Mouse (Mus musculus) midbrain, embryonic 16.5 days (tissue): ENCODE data around the gene Ptpn14. TPM values are rescaled to one million over a fixed set of nuclear protein-coding genes. Genes with fewer than 3 reads are reported as not detected.
A peak's percentile ranks its signal among the peaks of the same experiment; 100 is the strongest.

Experiments used
- ATAC-seq: fragments of 200-750 bp; cut with Nextera tagmentation; 2 replicates; pipeline ENCODE4 v1.8.0; 2017; ENCODE audit warnings: moderate TSS enrichment
- H3K27ac ChIP-seq: fragments of 300-500 bp; sonication (generic); 2 replicates; pipeline ENCODE4 v1.5.1; 2014; ENCODE audit warnings: mild to moderate bottlenecking, low read length, mixed read lengths
- H3K27me3 ChIP-seq: fragments of 300-500 bp; sonication (generic); 2 replicates; pipeline ENCODE4 v1.6.1; 2014; ENCODE audit warnings: low read depth, low read length, mixed read lengths; ENCODE audit not compliant: control insufficient read depth, insufficient read depth
- H3K36me3 ChIP-seq: fragments of 300-500 bp; sonication (generic); 2 replicates; pipeline ENCODE4 v1.6.1; 2014; ENCODE audit warnings: mild to moderate bottlenecking, low read length, moderate library complexity, mixed read lengths; ENCODE audit not compliant: control insufficient read depth, insufficient read depth
- H3K4me1 ChIP-seq: fragments of 300-500 bp; sonication (generic); 2 replicates; pipeline ENCODE4 v1.6.1; 2014; ENCODE audit warnings: mild to moderate bottlenecking, low read length, mixed read lengths; ENCODE audit not compliant: control insufficient read depth, insufficient read depth
- H3K4me2 ChIP-seq: fragments of 300-500 bp; sonication (generic); 2 replicates; pipeline ENCODE4 v1.6.1; 2014; ENCODE audit warnings: mild to moderate bottlenecking, low read length, mixed read lengths
- H3K4me3 ChIP-seq: fragments of 300-500 bp; sonication (generic); 2 replicates; pipeline ENCODE4 v1.5.1; 2014; ENCODE audit warnings: low read depth, mild to moderate bottlenecking, low read length, moderate library complexity, mixed read lengths
- H3K9ac ChIP-seq: fragments of 300-500 bp; sonication (generic); 2 replicates; pipeline ENCODE4 v1.6.1; 2014; ENCODE audit warnings: low read depth, low read length, mixed read lengths
- H3K9me3 ChIP-seq: fragments of 300-500 bp; sonication (generic); replicated peaks from 2 replicates; pipeline ENCODE4 v1.6.1; 2014; ENCODE audit warnings: mild to moderate bottlenecking, low read length, mixed read lengths; ENCODE audit not compliant: control insufficient read depth, poor library complexity, severe bottlenecking
- WGBS: fragments of 180-500 bp; shearing (Covaris S2); extraction: QIAGEN DNeasy Blood & Tissue Kit; methylation state at CpG from one replicate; pipeline ENCODE4 v1.1.7; 2014; 5-methylcytosine and 5-hydroxymethylcytosine counted together
- polyA plus RNA-seq: library from polyadenylated mRNA; unstranded; fragments of >200 nt; fragmentation: Nextera tagmentation; extraction: Ambion mirVana; gene quantifications from 2 replicates; pipeline ENCODE4 v1.2.1, GENCODE M21; 2015

Gene Ptpn14
- polyA plus RNA-seq, 1 experiment from 2014 or later = 1.0 TPM

DNA sequence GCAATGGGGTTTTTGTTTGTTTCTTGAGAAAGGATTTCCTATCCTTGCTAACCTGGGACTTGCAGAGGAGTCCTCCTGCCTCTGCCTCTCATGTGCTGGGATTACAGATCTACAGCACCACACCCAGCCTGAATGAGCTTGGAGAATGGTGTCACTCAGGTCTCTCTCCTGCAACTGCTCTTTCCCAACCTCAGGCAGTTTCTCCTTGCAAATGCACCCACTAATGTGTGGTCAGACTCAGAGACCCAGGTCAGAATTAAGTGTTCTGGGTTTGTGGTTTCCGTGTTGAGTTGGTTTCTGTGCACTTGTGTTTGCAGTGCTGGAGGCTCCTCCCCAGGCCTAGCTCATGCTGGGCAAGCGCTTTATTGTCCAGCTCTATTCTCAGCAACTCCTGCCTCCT is 33.7 kb upstream of the Ptpn14 start:
- Histone ChIP-seq H3K27me3 (no peaks in the 10 kb centered on the region), H3K4me3 (no peak overlapping the region), H3K27ac (no peak overlapping the region), H3K9me3 (no peaks in the 10 kb centered on the region), H3K4me1 (no peaks in the 10 kb centered on the region), H3K4me2 (no peak overlapping the region), H3K36me3 (no peaks in the 10 kb centered on the region), H3K9ac (no peak overlapping the region)
- no peak for ATAC-seq
- 94% methylated on average over 2 of the region's 2 CpGs for WGBS

DNA sequence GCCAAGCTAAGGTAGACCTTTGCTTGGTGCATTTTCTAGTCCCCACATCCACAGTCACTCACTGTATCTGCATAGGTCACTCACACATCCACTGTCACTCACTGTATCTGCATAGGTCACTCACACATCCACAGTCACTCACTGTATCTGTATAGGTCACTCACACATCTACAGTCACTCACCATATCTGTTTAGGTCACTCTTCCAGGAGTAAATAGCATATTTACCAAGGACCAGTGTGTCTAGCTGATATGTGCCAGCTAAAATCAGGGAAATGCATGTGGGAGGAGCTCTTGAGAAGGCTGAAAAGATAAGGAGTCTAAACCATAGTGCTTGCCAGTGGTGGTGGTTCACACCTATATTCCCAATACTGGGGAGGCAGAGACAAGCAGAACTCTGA is 32.7 kb upstream of the Ptpn14 start:
- Histone ChIP-seq H3K9me3 (no peaks in the 10 kb centered on the region), H3K36me3 (no peaks in the 10 kb centered on the region), H3K27me3 (peaks cover 2% of the 10 kb centered on the region; the same call in 1 of the 2 replicates), H3K4me1 (no peaks in the 10 kb centered on the region), H3K27ac (no peak overlapping the region), H3K9ac (no peak overlapping the region), H3K4me3 (no peak overlapping the region), H3K4me2 (no peak overlapping the region)
- no peak for ATAC-seq

DNA sequence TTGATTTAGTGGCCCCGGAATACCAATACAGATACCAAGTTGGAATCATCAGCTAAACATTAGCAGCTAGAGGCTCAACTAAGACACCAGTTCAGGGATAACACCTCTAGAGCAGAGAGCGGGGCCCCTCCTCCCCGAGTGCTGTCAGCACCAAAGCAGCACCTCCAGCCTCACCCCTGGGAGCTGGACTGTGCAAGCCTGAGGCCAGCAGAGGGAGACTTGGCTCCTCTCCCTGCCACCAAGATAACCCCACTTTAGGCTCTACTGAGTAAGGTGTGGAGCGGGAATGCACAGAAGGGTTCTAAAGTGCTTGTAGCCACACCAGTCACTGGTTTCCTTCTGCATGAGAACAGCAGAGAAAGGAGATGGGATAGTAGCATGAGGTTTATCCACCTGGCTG is 29.7 kb upstream of the Ptpn14 start:
- H3K4me3 ChIP-seq = no peak overlapping the region

DNA sequence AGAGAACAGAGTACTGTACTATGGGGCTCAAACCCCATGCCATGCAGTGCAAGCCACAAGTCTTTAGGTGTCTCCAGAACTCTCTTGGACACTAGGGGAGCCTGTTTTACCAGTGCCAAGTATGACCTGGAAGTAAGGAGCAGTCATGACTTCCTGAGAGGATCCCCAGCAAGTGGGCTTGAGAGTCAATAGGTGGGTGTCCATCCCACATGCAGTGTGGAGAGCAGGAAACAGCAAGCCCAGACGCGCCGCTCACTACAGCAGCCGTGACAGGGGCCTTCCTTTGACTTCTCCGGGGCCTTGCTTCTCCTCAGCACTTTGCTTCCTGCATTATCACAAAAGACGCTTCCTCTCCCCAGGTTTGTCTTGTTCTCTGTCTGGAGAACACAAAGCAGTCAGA is 27.9 kb upstream of the Ptpn14 start:
- H3K4me1 ChIP-seq = no peaks in the 10 kb centered on the region
- no peak overlapping the region for H3K4me3 ChIP-seq
- no peaks in the 10 kb centered on the region for H3K9me3 ChIP-seq
- H3K9ac ChIP-seq = no peak overlapping the region
- H3K36me3 ChIP-seq = no peaks in the 10 kb centered on the region
- H3K27ac ChIP-seq = no peak overlapping the region
- H3K27me3 ChIP-seq = peaks cover 3% of the 10 kb centered on the region; the same call in 1 of the 2 replicates
- 80% methylated on average over 6 of the region's 6 CpGs for WGBS
- no peak overlapping the region for H3K4me2 ChIP-seq
- no peak for ATAC-seq

More for the DNA sequence above, 29.7 kb upstream of the Ptpn14 start:
- Histone ChIP-seq H3K27me3 (peaks cover 3% of the 10 kb centered on the region; the same call in 1 of the 2 replicates), H3K27ac (no peak overlapping the region), H3K4me1 (no peaks in the 10 kb centered on the region), H3K9me3 (no peaks in the 10 kb centered on the region), H3K4me2 (no peak overlapping the region), H3K9ac (no peak overlapping the region), H3K36me3 (no peaks in the 10 kb centered on the region)
- WGBS = 69% methylated on average over 4 of the region's 4 CpGs
- ATAC-seq = no peak

DNA sequence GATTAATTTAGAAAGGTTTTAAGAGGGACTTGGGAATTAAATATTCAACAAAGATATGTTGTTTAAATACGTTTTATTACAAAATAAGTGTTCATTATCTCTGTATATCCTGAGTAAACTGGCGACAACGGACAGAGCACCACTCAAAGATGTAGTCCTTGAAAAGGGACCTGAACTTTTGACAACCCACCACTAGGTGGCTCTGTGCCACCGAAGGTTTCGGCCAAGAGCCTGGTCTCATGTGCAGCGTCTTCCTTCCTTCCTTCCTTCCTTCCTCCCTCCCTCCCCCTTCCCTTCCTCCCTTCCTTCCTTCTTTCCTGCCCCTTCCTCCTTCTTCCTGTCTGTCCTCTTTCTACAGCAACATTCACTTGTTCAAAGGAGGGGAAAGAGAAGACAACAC is 27.1 kb upstream of the Ptpn14 start:
- 0 out of 2 replicates have a peak, but pooled peaks have one; percentile 51 for ATAC-seq
- 2% methylated on average over 6 of the region's 6 CpGs for WGBS

DNA sequence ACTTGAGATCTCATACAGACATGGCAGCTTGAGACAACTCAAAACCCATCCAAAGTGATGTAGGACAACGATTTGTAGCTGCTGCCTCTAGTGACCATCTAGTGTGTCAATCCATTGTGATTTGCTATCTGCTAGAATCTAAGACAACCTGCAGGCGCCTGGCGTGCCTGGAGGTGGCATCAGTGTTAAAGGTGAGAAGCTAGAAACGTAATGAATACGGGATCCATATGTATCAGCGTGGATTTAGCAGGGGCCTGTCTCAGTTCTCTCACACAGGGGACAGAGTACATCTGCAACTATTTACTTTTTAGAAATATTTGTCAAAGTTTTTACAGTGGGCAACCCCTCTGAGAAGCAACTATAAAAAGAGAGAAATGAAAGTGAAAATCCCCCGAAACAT is 24.9 kb upstream of the Ptpn14 start:
- Histone ChIP-seq H3K27me3 (peaks cover 3% of the 10 kb centered on the region; the same call in 1 of the 2 replicates), H3K9me3 (no peaks in the 10 kb centered on the region), H3K9ac (no peak overlapping the region), H3K36me3 (no peaks in the 10 kb centered on the region), H3K27ac (no peak overlapping the region), H3K4me2 (no peak overlapping the region), H3K4me1 (no peaks in the 10 kb centered on the region), H3K4me3 (no peak overlapping the region)
- no peak for ATAC-seq
- 46% methylated on average over 7 of the region's 7 CpGs for WGBS

More for the DNA sequence above, 27.1 kb upstream of the Ptpn14 start:
- no peak overlapping the region for H3K4me3 ChIP-seq
- peak overlapping the region; percentile 31; the same call in 1 of the 2 replicates for H3K4me2 ChIP-seq
- H3K27ac ChIP-seq = no peak overlapping the region
- H3K27me3 ChIP-seq = peaks cover 3% of the 10 kb centered on the region; the same call in 1 of the 2 replicates
- H3K9ac ChIP-seq = no peak overlapping the region
- H3K9me3 ChIP-seq = no peaks in the 10 kb centered on the region
- no peaks in the 10 kb centered on the region for H3K4me1 ChIP-seq
- H3K36me3 ChIP-seq = no peaks in the 10 kb centered on the region

DNA sequence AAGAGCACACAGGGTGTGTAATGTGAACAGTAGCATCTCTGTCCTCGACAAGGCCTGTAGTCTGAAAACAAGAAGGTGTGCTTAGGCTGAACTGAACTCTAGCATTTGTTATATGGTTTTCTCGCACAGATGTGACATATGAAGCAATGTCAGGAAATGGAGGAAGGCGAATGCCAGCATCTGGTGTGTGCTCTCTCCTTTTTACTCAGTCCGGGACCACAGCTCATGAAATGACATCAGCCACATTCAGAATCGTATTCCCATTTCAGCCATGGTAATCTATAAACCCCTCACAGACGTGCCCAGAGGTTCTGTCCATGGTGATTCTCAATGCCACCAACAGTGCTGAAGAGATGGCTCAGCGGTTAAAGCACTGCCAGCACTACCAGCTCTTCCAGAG is 24.5 kb upstream of the Ptpn14 start:
- no peak overlapping the region for H3K4me2 ChIP-seq
- WGBS = 77% methylated on average over 7 of the region's 7 CpGs
- H3K9ac ChIP-seq = no peak overlapping the region
- no peaks in the 10 kb centered on the region for H3K9me3 ChIP-seq
- no peak for ATAC-seq
- H3K4me3 ChIP-seq = no peak overlapping the region
- no peak overlapping the region for H3K27ac ChIP-seq
- H3K27me3 ChIP-seq = peaks cover 3% of the 10 kb centered on the region; the same call in 1 of the 2 replicates
- H3K4me1 ChIP-seq = no peaks in the 10 kb centered on the region
- no peaks in the 10 kb centered on the region for H3K36me3 ChIP-seq

DNA sequence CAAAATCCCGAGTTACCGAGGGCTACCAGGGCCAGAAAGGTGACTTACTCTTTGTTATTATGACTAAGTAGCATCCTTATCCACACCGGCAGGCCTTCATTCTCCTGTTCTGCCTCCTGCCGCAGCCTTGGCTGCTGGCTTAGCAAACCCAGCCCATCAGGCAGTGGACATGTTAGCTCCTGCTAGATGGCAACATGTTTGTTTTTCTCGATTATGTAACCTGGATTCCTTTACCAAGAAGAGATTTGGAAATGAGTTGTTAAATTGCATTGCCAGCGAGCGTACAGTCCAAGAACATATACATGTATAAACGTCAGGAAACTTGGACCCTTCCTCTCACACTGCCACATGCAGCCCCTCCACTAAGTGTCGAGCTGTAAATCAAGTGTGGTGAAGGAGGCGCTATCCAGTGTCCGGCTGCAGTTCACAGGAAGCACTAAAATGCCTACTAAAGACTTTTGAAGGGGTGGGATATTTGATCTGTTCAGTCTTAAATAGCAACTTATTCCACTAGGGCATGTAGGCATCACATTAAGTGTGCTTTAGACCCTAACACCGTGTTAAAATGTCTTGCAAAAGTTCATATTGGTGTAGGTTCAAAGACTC is 21.9 kb upstream of the Ptpn14 start:
- no peaks in the 10 kb centered on the region for H3K4me1 ChIP-seq
- 87% methylated on average over 12 of the region's 12 CpGs for WGBS
- no peaks in the 10 kb centered on the region for H3K36me3 ChIP-seq
- no peaks in the 10 kb centered on the region for H3K9me3 ChIP-seq
- no peak overlapping the region for H3K27ac ChIP-seq
- ATAC-seq = no peak
- no peak overlapping the region for H3K4me3 ChIP-seq
- H3K27me3 ChIP-seq = no peaks in the 10 kb centered on the region
- no peak overlapping the region for H3K9ac ChIP-seq
- H3K4me2 ChIP-seq = no peak overlapping the region

DNA sequence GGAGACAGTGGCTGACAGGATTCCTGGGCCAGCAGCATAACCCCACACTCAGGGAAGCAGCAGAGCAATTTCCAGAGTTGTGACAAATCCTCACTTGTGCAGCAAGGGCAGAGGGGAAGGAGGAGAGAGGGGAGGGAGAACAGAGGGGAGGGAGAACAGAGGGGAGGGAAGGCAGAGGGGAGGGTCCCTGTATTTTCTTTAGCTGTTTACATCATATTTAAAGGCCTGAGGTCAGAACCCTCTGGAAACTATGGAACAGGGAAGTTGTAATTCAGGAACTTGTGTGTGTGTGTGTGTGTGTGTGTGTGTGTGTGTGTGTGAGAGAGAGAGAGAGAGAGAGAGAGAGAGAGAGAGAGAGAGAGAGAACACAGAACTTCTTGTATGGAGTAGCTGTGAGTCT is 21.1 kb upstream of the Ptpn14 start:
- Histone ChIP-seq H3K9me3 (no peaks in the 10 kb centered on the region), H3K27ac (no peak overlapping the region), H3K36me3 (no peaks in the 10 kb centered on the region), H3K27me3 (no peaks in the 10 kb centered on the region), H3K9ac (no peak overlapping the region), H3K4me2 (no peak overlapping the region), H3K4me3 (no peak overlapping the region), H3K4me1 (no peaks in the 10 kb centered on the region)
- ATAC-seq = no peak
